Mouse (Mus musculus): ENCODE results near the gene Zfp12.

The Zfp12 gene

DNA sequence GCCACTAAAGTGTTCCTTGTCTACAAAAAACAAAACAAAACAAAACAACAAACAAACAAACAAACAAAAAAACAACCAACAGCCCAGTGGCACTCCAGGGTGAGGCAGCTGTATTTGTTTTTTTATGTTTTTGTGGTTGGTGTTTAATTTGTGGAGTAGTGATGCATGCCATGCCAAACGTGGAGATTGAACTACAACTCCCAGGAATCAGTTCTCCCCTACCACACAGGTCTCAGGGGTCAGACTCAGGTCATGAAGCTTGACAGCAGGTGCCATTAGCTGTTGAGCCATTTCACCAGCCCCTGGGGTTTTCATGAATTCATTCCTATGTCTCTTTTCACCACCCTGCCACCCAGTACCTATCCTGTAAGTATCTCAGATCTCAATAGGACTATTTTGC, 30.4 kb downstream of the Zfp12 start:
- DNase-seq (ENCODE audit: low read depth, low spot score): no peak

DNA sequence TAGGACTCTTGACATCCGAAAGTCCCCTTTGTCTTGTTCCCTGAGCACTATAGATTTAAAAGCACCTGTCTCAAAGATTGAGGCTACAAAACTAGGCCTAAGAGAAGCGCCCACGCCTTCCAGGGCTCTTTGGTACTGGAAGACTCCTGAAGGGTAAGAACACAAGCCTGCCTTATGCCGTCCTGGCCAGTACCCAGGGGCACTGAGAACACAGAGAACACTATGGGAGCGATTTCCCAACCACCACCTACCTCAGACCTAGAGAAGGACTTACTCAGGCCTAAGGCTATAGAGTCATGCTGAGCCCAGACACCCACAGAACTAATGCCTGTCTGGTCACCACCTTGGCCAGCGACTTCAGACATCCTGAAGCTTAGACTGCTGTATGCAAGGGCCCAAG, 31.8 kb downstream of the Zfp12 start:
- DNase-seq (ENCODE audit: low read depth, low spot score): no peak

DNA sequence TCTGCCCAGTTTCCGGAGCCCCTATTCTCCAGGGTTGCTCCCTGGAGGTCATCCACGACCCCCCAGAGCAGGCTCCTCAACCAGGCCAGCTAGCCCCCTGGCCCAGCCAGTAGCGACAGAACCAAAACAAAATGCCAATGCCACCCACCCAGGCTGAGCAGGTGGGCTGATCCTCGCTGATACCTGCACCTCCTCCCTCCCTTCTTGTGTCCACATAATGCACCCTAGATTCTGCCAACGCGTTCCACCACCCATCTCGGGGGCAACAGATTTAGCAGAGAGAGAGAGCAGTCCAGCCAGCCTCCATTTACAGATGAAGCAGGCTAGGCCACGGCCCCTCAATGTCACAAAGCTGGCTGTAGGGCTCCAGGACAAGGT, 34.0 kb downstream of the Zfp12 start:
- DNase-seq (ENCODE audit: low read depth, low spot score): no peak

DNA sequence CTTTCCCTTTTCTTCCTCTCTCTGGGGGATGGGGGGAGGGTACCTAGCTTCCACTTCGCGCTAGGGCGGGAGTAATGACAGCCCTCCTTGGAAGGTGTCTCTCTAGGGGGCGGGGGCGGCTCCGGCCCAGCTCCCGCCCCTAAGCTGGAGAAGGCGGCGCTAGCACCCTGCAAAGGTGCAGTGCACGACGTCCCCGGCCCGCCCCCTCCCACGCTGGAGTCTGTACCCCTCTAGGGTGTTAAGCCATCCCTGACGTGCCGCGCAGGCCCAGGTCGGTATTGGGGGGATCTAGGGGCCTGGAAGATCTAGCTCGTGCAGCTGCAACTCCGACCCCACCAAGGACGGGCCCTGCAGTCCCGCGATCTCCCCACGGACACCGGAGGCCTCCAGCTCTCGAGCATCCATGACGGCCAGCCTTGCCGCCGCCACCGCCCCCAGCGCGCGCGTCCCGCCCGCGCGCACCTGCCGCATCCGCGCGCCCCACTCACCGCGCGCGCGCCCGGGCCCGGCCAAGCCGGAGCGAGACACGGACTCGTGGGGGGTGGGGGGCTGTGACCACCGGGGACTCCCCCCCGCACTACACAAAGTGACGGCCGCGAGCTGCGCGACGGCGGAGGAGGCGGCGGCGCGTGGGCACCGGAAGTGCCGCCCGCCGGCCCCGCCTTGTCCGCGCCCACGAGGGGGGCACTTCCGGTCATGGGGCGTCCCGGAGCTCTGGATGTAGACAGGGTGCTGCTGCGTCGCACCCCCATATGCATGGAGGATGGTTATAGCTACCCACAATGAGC, 34.6 kb downstream of the Zfp12 start, which contains the start of gene Zfp316:
Gene Zfp316, minus strand, starts transcription at position 660 of the 788 bp plus-strand sequence.
- DNase-seq (ENCODE audit: low read depth, low spot score): peak; percentile 58

DNA sequence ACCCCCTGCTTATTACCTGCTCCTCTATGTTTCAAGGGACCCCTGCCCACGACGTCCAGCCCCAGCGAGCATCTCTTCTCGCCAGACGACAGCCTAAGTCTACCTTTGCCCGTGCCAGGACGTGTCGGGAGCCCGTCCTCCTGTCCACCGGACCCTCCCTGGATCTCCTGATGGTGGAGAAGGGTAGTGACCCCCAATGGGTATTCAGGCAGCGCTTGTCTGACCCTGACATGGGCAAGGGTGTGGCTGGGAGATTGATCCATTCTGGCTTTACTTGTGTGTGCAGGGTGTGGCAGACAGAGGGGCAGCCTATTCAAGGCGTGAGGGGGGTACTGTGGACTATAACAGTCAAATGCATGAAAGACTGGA, 35.2 kb downstream of the Zfp12 start:
- no peak for DNase-seq (ENCODE audit: low read depth, low spot score)

DNA sequence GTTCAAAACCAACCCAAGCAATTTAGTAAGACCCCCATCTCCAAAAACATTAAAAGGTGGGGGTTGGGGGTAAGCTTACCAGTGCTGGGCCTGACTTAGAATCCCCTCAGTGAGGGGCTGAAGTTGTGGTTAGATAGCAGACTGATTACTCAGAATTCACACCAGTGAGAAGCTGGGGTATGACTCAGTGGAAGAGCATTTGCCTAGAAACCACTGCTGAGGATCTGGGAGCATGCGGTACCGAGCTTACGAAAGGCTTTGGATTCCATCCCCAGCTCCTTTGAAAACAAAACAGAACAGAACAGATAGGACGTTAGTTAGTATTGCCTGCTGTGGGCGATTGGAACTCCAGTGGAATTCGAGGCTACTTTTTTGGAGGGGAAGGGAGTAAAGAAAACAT, 36.7 kb downstream of the Zfp12 start:
- no peak for DNase-seq (ENCODE audit: low read depth, low spot score)

DNA sequence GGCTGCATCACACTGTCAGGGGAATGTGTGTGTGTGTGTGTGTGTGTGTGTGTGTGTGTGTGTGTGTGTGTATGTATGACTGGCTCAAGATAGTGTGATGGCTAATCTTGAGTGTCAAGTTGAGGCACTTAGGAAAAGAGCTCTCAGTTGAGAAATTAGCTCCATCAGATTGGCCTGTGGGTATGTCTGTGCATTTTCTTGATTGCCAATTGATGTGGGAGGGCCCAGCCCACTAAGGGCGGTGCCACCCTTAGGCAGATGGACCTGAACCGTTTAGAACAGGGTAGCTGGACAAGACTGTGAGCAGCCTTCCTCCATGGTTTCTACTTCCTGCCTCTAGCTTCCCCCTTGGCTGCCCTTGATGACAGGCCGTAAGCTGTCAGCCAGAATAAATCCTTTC, 37.1 kb downstream of the Zfp12 start:
- no peak for DNase-seq (ENCODE audit: low read depth, low spot score)

DNA sequence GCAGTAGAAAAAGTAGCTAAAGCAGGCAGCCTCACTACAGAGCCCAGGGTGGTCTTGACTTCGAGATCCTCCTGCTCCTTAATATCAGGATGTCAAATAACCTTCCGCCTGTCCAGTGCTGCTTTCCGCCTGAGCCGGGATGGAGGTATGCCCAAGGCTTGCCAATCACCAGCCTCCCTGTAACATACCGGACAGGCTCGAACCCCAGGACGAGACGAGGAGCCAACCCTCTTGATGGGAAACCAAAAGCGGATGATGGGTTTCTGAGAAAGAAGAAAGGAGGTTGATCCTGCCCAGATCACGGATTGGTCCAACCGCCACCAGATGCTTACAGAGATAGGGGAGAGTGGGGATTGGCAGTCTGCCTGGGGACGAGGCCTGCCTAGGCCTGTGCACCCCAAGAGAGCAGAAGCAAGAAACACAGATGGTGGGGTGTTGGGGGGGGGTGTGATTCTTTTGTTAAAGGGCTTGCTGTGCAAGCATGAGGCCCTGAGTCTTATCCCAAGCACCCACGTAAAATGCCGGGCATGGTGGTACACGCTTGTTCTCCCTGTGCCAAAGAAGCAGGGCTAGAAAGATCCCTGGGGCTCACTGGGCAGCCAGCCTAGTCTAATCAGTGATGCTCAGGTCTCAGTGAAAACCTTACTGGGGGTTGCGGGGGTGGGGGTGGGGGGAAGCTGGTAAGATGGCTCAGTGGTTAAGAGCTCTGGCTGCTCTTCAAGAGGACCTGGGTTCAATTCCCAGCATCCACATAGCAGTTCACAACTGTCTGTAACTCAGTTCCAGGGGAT, 37.8 kb downstream of the Zfp12 start:
- DNase-seq (ENCODE audit: low read depth, low spot score): no peak

DNA sequence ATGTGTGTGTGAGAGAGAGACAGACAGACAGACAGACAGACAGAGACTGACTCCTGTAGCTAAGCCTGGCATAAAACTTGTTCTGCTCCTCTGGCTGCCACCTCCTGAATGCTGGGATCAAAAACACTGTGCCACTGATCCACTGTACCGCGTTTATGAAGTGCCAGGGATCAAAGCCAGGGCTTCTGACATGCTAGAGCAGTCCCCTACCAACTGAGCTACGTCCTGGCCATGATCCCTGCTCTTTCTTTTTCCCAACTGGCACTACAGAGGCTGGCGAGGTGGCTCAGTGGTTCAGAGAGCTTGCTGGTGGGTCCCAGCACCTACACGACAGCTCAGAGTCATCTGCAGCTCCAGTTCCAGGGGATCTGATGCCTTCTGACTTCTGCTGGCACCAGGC, 40.8 kb downstream of the Zfp12 start:
- DNase-seq (ENCODE audit: low read depth, low spot score): no peak

DNA sequence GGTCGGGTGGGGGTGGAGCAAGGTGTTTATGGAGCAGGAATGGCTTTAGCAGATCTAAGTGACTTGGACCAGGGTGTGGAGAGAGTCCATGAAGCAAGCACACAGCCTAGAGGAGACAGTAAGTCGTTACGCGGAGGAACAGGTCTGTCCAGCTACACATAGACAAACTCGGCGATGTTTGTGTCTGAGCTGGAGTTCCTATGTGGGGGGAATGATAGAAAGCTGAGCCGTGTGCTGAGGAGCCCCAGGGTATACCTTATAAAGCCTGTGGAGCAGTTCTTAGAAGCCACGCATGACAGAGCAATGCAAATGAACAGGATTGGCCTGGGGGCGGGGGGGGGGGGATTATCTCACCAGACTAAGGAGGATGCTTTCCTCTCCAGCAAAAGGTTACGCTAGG, 44.3 kb downstream of the Zfp12 start:
- no peak for DNase-seq (ENCODE audit: low read depth, low spot score)

DNA sequence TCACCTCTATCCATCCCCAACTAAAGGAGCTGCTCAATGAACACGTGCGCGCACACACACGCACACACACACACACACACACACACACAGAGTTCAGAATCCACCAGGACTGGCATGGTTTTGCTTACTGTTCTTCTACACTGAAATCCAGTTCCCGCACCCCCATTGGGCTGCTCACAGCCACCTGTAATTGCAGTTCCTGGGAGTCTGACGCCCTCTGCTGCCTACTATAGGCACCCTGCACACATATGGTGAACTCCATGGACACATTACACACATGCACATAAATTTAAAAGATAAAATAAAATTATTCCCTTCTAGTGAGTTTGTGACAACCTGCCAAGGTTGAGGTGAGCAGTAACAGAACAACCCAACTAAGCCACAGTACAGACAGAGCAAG, 49.8 kb downstream of the Zfp12 start:
- DNase-seq (ENCODE audit: low read depth, low spot score): no peak

DNA sequence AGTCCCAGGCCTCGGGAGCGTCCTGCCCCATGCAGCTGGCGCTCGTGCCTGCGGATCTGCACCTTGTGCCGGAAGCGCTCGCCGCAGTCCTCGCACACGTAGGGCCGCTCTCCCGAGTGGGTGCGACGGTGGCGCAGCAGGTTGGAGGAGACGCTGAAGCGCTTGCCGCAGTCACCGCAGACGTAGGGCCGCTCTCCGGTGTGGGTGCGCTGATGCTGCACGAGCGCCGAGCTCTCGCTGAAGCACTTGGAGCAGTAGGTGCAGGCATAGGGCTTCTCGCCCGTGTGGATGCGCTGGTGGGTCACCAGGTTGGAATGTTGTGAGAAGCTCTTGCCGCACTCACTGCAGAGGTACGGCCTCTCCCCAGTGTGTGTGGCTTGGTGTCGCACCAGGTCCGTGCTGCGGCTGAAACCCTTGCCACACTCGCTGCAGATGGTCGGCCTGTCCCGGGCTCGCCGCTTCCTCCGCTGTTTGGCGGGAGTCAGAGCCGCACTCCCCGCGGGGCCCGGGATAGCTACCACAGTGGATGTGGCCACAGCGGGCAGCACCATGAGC, 52.9 kb downstream of the Zfp12 start:
- DNase-seq (ENCODE audit: low read depth, low spot score): no peak

DNA sequence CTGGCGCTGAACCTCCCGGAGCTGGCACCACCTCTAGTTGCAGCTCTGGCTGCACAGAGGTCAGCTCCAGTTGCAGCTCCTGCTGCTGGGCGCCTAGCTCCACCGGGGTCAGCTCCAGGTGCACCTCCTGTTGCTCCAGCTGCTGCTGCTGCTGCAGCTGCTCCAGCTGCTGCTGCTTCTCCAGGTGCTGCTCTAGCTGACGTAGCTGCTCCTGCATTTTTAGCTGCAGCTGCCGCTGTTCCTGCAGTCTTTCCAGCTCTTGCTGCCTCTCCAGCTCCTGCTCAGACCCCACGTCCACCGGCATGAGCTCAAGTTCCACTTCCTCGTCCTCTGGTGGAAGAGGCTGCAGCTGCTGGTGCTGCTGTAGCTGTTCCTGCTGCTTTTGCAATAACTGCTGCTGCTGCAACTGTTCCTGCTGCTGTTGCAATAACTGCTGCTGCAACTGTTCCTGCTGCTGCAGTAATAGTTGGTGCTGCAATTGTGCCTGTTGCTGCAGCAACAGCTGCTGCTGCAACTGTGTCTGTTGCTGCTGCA, 53.5 kb downstream of the Zfp12 start:
- no peak for DNase-seq (ENCODE audit: low read depth, low spot score)

DNA sequence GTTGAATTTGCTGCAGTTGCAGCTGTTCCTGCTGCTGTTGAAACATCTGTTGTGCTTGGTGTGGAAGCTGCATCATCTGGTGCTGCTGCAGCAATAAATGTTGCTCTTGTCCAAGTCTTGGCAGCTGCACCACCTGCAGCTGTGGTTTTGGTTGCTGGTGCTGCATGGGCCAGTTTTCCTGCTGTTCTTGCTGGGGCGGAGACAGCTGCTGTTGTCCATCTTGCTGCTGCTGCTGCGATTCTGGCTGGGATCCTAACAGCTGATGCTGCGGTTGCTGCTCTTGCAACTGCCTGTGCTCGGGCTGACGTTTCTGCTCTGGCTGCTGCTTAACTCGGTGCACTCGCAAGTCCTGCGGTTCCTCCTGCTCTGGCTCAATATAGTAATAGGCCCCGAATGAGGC, 54.3 kb downstream of the Zfp12 start:
- DNase-seq (ENCODE audit: low read depth, low spot score): no peak

DNA sequence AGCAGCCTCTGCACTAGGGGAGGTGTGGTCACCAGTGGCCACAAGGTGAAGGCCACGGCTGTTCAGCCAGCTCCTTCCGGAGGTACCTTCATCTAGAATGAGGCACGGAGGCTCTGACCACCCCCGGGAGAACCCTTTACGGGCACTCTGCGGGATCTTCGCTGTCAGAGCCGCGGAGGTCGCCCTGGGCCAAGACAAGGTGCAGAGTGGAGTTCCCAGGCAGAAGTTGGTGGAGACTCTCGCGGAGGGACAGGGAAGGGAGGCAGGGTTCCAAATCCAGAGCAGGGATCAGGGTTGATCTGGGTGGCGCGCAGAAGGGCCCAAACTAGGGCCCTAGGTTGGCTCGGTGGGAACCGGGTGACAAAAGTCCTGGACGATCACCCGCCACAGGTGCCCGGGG, 57.9 kb downstream of the Zfp12 start:
- DNase-seq (ENCODE audit: low read depth, low spot score): no peak

DNA sequence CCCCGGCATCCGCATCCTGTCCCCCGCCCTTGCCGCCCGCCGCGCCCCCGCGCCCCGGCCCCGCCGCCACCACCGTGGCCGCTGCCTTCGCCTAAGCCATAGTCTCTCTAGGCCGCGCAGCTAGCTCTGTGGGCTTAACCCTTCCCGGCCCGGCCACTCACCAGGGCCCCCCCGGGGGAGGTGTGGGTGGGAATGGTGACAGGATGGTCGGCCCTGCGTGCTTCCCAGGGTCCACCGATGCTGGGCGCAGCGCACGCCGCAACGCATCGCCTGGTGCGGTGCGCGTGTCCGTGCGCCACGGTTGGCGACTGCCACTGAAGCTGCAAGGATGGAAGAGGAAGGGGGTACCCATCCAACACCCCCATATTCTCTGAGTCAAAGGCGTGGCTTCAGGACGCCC, 58.4 kb downstream of the Zfp12 start, which contains the start of gene Zfp853:
Gene Zfp853, minus strand, starts transcription at position 220 of the 400 bp plus-strand sequence.
- no peak for DNase-seq (ENCODE audit: low read depth, low spot score)

DNA sequence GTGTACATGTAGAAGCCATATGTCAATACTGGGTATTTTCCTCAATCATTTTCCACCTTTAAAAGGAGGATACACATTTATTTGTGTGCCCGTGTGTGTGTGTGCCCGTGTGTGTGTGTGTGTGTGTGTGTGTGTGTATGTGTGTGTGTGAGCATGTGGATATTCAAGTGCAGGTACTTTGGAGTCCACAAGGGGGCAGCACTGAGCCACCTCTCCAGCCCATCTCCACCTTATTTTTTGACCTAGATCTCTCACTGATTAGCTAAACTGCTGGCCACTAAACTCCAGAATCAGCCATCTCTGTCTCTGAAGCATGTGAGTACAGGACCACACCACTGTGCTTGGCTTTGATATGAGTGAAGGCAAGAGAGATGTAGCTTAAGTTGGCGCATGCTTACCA, 59.9 kb downstream of the Zfp12 start:
- DNase-seq (ENCODE audit: low read depth, low spot score): no peak

DNA sequence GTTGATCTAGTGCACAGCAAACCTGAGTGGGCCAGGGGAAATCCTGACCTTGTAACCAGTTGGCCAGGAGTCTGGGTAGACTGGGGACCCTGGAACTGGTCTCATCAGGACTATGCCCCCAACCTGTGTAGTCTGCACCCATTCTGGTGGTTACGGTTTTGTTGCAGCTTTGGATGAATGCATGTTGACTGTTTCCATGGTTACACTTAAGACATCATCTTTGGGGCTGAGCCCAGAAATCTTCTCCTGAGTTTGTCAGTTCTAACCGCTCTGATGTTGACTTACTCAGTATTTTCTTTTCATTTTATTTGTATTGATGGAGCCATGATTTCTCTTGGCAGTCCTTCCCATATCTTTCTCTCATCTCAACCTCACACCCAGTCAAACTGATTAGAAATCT, 60.4 kb downstream of the Zfp12 start:
- no peak for DNase-seq (ENCODE audit: low read depth, low spot score)

DNA sequence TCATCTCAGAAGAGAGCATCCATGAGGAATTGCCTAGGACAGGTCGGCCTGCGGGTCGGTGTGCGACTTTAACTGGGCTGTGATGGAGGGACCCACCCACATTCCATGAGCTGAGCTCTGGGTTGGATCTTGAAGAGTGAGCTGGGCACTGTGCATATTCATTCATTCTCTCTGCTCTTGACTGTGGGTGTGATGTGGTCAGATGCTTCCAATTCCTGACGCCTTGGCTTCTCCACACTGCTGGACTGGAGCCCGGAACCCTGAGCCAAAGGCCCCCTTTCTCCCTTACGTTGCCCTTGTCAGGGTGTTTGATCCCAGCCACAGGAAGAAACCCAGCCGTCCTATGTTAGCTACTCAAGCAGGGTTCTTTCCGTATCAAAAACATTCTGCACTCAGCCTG, 63.0 kb downstream of the Zfp12 start:
- no peak for DNase-seq (ENCODE audit: low read depth, low spot score)

DNA sequence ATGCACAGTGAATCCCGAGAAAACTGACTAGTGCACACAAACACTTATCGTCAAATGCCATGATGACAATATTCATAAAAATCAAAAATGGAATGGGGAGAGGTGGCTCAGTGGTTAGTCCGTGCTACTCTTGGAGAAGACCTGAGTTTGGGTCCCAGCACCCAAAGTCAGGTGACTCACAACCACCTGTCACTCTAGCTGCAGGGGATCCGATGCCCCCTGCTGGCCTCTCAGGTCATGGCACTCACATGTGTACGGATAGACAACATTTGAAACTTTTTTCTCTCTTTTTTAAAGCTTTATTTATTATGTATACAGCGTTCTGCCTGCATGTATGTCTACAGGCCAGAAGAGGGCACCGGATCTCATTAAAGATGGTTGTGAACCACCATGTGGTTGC, 63.4 kb downstream of the Zfp12 start:
- DNase-seq (ENCODE audit: low read depth, low spot score): no peak

All from brain, embryonic 18.5 days (tissue).